Mouse (Mus musculus): ENCODE data around the gene Nfe2l2. TPM values are rescaled to one million over a fixed set of nuclear protein-coding genes. Genes with fewer than 3 reads are reported as not detected.
A peak's percentile ranks its signal among the peaks of the same experiment; 100 is the strongest.
"Not testable (repeated sequence)": the region's sequence is repeated elsewhere in the genome, so short reads cannot be mapped to it uniquely, and the experiment has no call there.

Nfe2l2 gene
- polyA plus RNA-seq, 1 experiment = 42.2 TPM

GRCm38 (mm10) chr2:75643950-75644349 lies 60.5 kb downstream of the Nfe2l2 start:
- no peak for TF ChIP-seq CTCF (IDR thresholded peaks at IDR 0.05; ENCODE audit: borderline replicate concordance, control insufficient read depth, extremely low read depth, insufficient read depth, low read length, poor library complexity)
- TF ChIP-seq POLR2A (IDR thresholded peaks at IDR 0.05; ENCODE audit: control insufficient read depth, extremely low read depth, insufficient read depth, low read length, poor library complexity) = no peak
- no peak overlapping the region for H3K27ac ChIP-seq (ENCODE audit: control insufficient read depth, insufficient read depth, low read length)
- WGBS = 90% methylated on average over 6 of the region's 6 CpGs

GRCm38 (mm10) chr2:75642795-75643550 lies 61.5 kb downstream of the Nfe2l2 start:
- no peak for DNase-seq
- H3K27me3 ChIP-seq (ENCODE audit: control insufficient read depth, insufficient read depth, low read length) = no peaks in the 10 kb centered on the region
- H3K36me3 ChIP-seq (ENCODE audit: control insufficient read depth, insufficient read depth, low read length) = no peaks in the 10 kb centered on the region
- TF ChIP-seq POLR2A (IDR thresholded peaks at IDR 0.05; ENCODE audit: control insufficient read depth, extremely low read depth, insufficient read depth, low read length, poor library complexity) (no peak), CTCF (IDR thresholded peaks at IDR 0.05; ENCODE audit: borderline replicate concordance, control insufficient read depth, extremely low read depth, insufficient read depth, low read length, poor library complexity) (no peak)
- H3K4me3 ChIP-seq (ENCODE audit: control insufficient read depth, insufficient read depth, low read length) = no peak overlapping the region
- peaks cover 5% of the 10 kb centered on the region for H3K4me1 ChIP-seq (replicated peaks; ENCODE audit: control insufficient read depth, insufficient read depth, low read length)
- no peak overlapping the region for H3K27ac ChIP-seq (ENCODE audit: control insufficient read depth, insufficient read depth, low read length)
- 80% methylated on average over 8 of the region's 8 CpGs for WGBS

More at GRCm38 (mm10) chr2:75643950-75644349, 60.5 kb downstream of the Nfe2l2 start:
- peaks cover 5% of the 10 kb centered on the region for H3K4me1 ChIP-seq (replicated peaks; ENCODE audit: control insufficient read depth, insufficient read depth, low read length)
- no peaks in the 10 kb centered on the region for H3K36me3 ChIP-seq (ENCODE audit: control insufficient read depth, insufficient read depth, low read length)
- no peaks in the 10 kb centered on the region for H3K27me3 ChIP-seq (ENCODE audit: control insufficient read depth, insufficient read depth, low read length)
- no peak for DNase-seq
- H3K4me3 ChIP-seq (ENCODE audit: control insufficient read depth, insufficient read depth, low read length) = no peak overlapping the region

- WGBS = 94% methylated on average over 4 of the region's 4 CpGs
- not testable (repeated sequence) for H3K4me3 ChIP-seq (ENCODE audit: control insufficient read depth, insufficient read depth, low read length); H3K27me3 ChIP-seq (ENCODE audit: control insufficient read depth, insufficient read depth, low read length); DNase-seq; H3K27ac ChIP-seq (ENCODE audit: control insufficient read depth, insufficient read depth, low read length); H3K36me3 ChIP-seq (ENCODE audit: control insufficient read depth, insufficient read depth, low read length); H3K4me1 ChIP-seq (replicated peaks; ENCODE audit: control insufficient read depth, insufficient read depth, low read length)
Measured at GRCm38 (mm10) chr2:75642312-75642711, 62.1 kb downstream of the Nfe2l2 start.

- Histone ChIP-seq H3K27ac (ENCODE audit: control insufficient read depth, insufficient read depth, low read length) (peak overlapping the region; percentile 82; the same call in 1 of the 2 replicates), H3K4me3 (ENCODE audit: control insufficient read depth, insufficient read depth, low read length) (peak overlapping the region; percentile 50), H3K4me1 (replicated peaks; ENCODE audit: control insufficient read depth, insufficient read depth, low read length) (peaks cover 11% of the 10 kb centered on the region)
- H3K27me3 ChIP-seq (ENCODE audit: control insufficient read depth, insufficient read depth, low read length); DNase-seq; H3K36me3 ChIP-seq (ENCODE audit: control insufficient read depth, insufficient read depth, low read length): not testable (repeated sequence)
- 5% methylated on average over 11 of the region's 12 CpGs for WGBS
Measured at GRCm38 (mm10) chr2:75639535-75639934, 64.9 kb downstream of the Nfe2l2 start.

- H3K36me3 ChIP-seq (ENCODE audit: control insufficient read depth, insufficient read depth, low read length) = not testable (repeated sequence)
- peaks cover 11% of the 10 kb centered on the region for H3K4me1 ChIP-seq (replicated peaks; ENCODE audit: control insufficient read depth, insufficient read depth, low read length)
Measured at GRCm38 (mm10) chr2:75637822-75638221, 66.6 kb downstream of the Nfe2l2 start.

GRCm38 (mm10) chr2:75637361-75637760 lies 67.1 kb downstream of the Nfe2l2 start:
- no peak for DNase-seq
- no peak overlapping the region for H3K27ac ChIP-seq (ENCODE audit: control insufficient read depth, insufficient read depth, low read length)

More at GRCm38 (mm10) chr2:75637822-75638221, 66.6 kb downstream of the Nfe2l2 start:
- H3K27me3 ChIP-seq (ENCODE audit: control insufficient read depth, insufficient read depth, low read length); H3K4me3 ChIP-seq (ENCODE audit: control insufficient read depth, insufficient read depth, low read length); DNase-seq: not testable (repeated sequence)
- 77% methylated on average over 6 of the region's 6 CpGs for WGBS
- H3K27ac ChIP-seq (ENCODE audit: control insufficient read depth, insufficient read depth, low read length) = peak overlapping the region; percentile 25; the same call in 1 of the 2 replicates

GRCm38 (mm10) chr2:75637055-75637304 lies 67.5 kb downstream of the Nfe2l2 start:
- not testable (repeated sequence) for DNase-seq; H3K4me3 ChIP-seq (ENCODE audit: control insufficient read depth, insufficient read depth, low read length); H3K36me3 ChIP-seq (ENCODE audit: control insufficient read depth, insufficient read depth, low read length); H3K27ac ChIP-seq (ENCODE audit: control insufficient read depth, insufficient read depth, low read length); H3K27me3 ChIP-seq (ENCODE audit: control insufficient read depth, insufficient read depth, low read length)
- H3K4me1 ChIP-seq (replicated peaks; ENCODE audit: control insufficient read depth, insufficient read depth, low read length) = peaks cover 11% of the 10 kb centered on the region
- WGBS = 93% methylated on average over 2 of the region's 2 CpGs

More at GRCm38 (mm10) chr2:75637361-75637760, 67.1 kb downstream of the Nfe2l2 start:
- Histone ChIP-seq H3K4me3 (ENCODE audit: control insufficient read depth, insufficient read depth, low read length) (no peak overlapping the region), H3K27me3 (ENCODE audit: control insufficient read depth, insufficient read depth, low read length) (no peaks in the 10 kb centered on the region), H3K36me3 (ENCODE audit: control insufficient read depth, insufficient read depth, low read length) (no peaks in the 10 kb centered on the region), H3K4me1 (replicated peaks; ENCODE audit: control insufficient read depth, insufficient read depth, low read length) (peaks cover 11% of the 10 kb centered on the region)
- TF ChIP-seq POLR2A (IDR thresholded peaks at IDR 0.05; ENCODE audit: control insufficient read depth, extremely low read depth, insufficient read depth, low read length, poor library complexity) = no peak
- no peak for TF ChIP-seq CTCF (IDR thresholded peaks at IDR 0.05; ENCODE audit: borderline replicate concordance, control insufficient read depth, extremely low read depth, insufficient read depth, low read length, poor library complexity)

Measured in thymus, adult 2 months (tissue).